Mouse (Mus musculus): ENCODE results near the gene Serpinc1.
"Not testable (repeated sequence)": the region's sequence is repeated elsewhere in the genome, so short reads cannot be mapped to it uniquely, and the experiment has no call there.

- TF ChIP-seq CTCF (IDR thresholded peaks at IDR 0.05; ENCODE audit: low read depth, low read length); TAL1 (conservative IDR thresholded peaks at IDR 0.05; ENCODE audit: low read depth, low read length): not testable (repeated sequence)
Measured at GRCm38 (mm10) chr1:160984731-160985130, 6.3 kb downstream of the Serpinc1 start.

All from G1E (cell line).